Mouse (Mus musculus) kidney, embryonic 14.5 days (tissue): ENCODE measurements around the gene Sprr2a3. TPM values are rescaled to one million over a fixed set of nuclear protein-coding genes. Genes with fewer than 3 reads are reported as not detected.

Experiments
- ATAC-seq: fragments of 200-750 bp; cut with Nextera tagmentation; 2 replicates; pipeline ENCODE4 v1.8.0; 2017; ENCODE audit warnings: moderate number of reproducible peaks, mild to moderate bottlenecking, moderate TSS enrichment, moderate library complexity; ENCODE audit not compliant: low FRiP score, low TSS enrichment
- H3K27ac ChIP-seq: fragments of 300-500 bp; sonication (generic); 2 replicates; pipeline ENCODE4 v1.5.1; 2014; ENCODE audit warnings: low read depth, mild to moderate bottlenecking, low read length, moderate library complexity, mixed read lengths
- H3K27me3 ChIP-seq: fragments of 300-500 bp; sonication (generic); 2 replicates; pipeline ENCODE4 v1.6.1; 2014; ENCODE audit warnings: mild to moderate bottlenecking, low read length; ENCODE audit not compliant: control insufficient read depth, insufficient read depth
- H3K36me3 ChIP-seq: fragments of 300-500 bp; sonication (generic); 2 replicates; pipeline ENCODE4 v1.6.1; 2014; ENCODE audit warnings: low read length, mixed read lengths; ENCODE audit not compliant: control insufficient read depth, insufficient read depth
- H3K4me1 ChIP-seq: fragments of 300-500 bp; sonication (generic); 2 replicates; pipeline ENCODE4 v1.6.1; 2014; ENCODE audit warnings: low read length, mixed read lengths; ENCODE audit not compliant: control insufficient read depth, insufficient read depth
- H3K4me2 ChIP-seq: fragments of 300-500 bp; sonication (generic); replicated peaks from 2 replicates; pipeline ENCODE4 v1.6.1; 2014; ENCODE audit warnings: low read depth, mild to moderate bottlenecking, low read length
- H3K4me3 ChIP-seq: fragments of 300-500 bp; sonication (generic); 2 replicates; pipeline ENCODE4 v1.5.1; 2014; ENCODE audit warnings: mild to moderate bottlenecking, low read length
- H3K9ac ChIP-seq: fragments of 300-500 bp; sonication (generic); 2 replicates; pipeline ENCODE4 v1.6.1; 2014; ENCODE audit warnings: low read depth, mild to moderate bottlenecking, low read length, moderate library complexity
- H3K9me3 ChIP-seq: fragments of 300-500 bp; sonication (generic); 2 replicates; pipeline ENCODE4 v1.6.1; 2016; ENCODE audit warnings: low read length; ENCODE audit not compliant: control insufficient read depth
- WGBS: fragments of 180-500 bp; shearing (Covaris S2); extraction: QIAGEN DNeasy Blood & Tissue Kit; methylation state at CpG from one replicate; pipeline ENCODE4 v1.1.7; 2014; 5-methylcytosine and 5-hydroxymethylcytosine counted together
- polyA plus RNA-seq: library from polyadenylated mRNA; unstranded; fragments of >200 nt; fragmentation: Nextera tagmentation; extraction: Ambion mirVana; gene quantifications from 2 replicates; pipeline ENCODE4 v1.2.1, GENCODE M21; 2014

The Sprr2a3 gene
- polyA plus RNA-seq, 1 experiment from 2014 or later: not detected

GRCm38 (mm10) chr3:92316320-92316719, 31.1 kb downstream of the Sprr2a3 start, which contains the start of gene Sprr2b:
Gene Sprr2b (plus strand): TSS chr3:92316620.
- no peak for ATAC-seq
- Histone ChIP-seq H3K9ac (no peak within 1 kb of the TSS), H3K4me2 (no peak within 1 kb of the TSS), H3K36me3 (no peaks in the 10 kb centered on the region), H3K9me3 (no peaks in the 10 kb centered on the region), H3K27me3 (no peaks in the 10 kb centered on the region), H3K4me3 (no peak within 1 kb of the TSS), H3K4me1 (no peaks in the 10 kb centered on the region), H3K27ac (no peak within 1 kb of the TSS)
- 83% methylated on average over 2 of the region's 2 CpGs for WGBS

- no peaks in the 10 kb centered on the region for H3K4me1 ChIP-seq
- H3K9me3 ChIP-seq: no peaks in the 10 kb centered on the region
- H3K27me3 ChIP-seq: no peaks in the 10 kb centered on the region
- WGBS: 39% methylated on average over 2 of the region's 2 CpGs
- H3K4me2 ChIP-seq: no peak overlapping the region
- H3K36me3 ChIP-seq: no peaks in the 10 kb centered on the region
- peak; percentile 73 for ATAC-seq
- H3K4me3 ChIP-seq: no peak overlapping the region
- H3K9ac ChIP-seq: no peak overlapping the region
- no peak overlapping the region for H3K27ac ChIP-seq
Measured at GRCm38 (mm10) chr3:92317384-92317783, 32.2 kb downstream of the Sprr2a3 start.

- Histone ChIP-seq H3K4me2 (no peak overlapping the region), H3K9me3 (no peaks in the 10 kb centered on the region), H3K27me3 (no peaks in the 10 kb centered on the region), H3K27ac (no peak overlapping the region), H3K9ac (no peak overlapping the region), H3K4me3 (no peak overlapping the region), H3K36me3 (no peaks in the 10 kb centered on the region), H3K4me1 (no peaks in the 10 kb centered on the region)
- 81% methylated on average over 1 of the region's 1 CpGs for WGBS
- no peak for ATAC-seq
Measured at GRCm38 (mm10) chr3:92336278-92336677, 51.1 kb downstream of the Sprr2a3 start.

GRCm38 (mm10) chr3:92338840-92339239, 53.6 kb downstream of the Sprr2a3 start, which contains the start of gene Sprr2d:
Gene Sprr2d (plus strand): TSS chr3:92339140.
- ATAC-seq: no peak
- no peaks in the 10 kb centered on the region for H3K9me3 ChIP-seq
- H3K9ac ChIP-seq: no peak within 1 kb of the TSS
- H3K27me3 ChIP-seq: no peaks in the 10 kb centered on the region
- no peak within 1 kb of the TSS for H3K4me2 ChIP-seq
- no peaks in the 10 kb centered on the region for H3K4me1 ChIP-seq
- H3K36me3 ChIP-seq: no peaks in the 10 kb centered on the region
- H3K4me3 ChIP-seq: no peak within 1 kb of the TSS
- WGBS: 95% methylated on average over 5 of the region's 5 CpGs
- no peak within 1 kb of the TSS for H3K27ac ChIP-seq

Other genes starting within 250 kb of the Sprr2a3 start
- 0.54 and 0.63 TPM in 2 replicates for gene Lor, start 202.3 kb upstream of the Sprr2a3 start, polyA plus RNA-seq
- not detected in 2 replicates for gene Prr9, start 161.5 kb upstream of the Sprr2a3 start, polyA plus RNA-seq
- gene Lelp1, start 142.7 kb upstream of the Sprr2a3 start, polyA plus RNA-seq: not detected in 2 replicates
- not detected in 2 replicates for gene Sprr2a1, start 69.6 kb upstream of the Sprr2a3 start, polyA plus RNA-seq
- 0.47 TPM in 1 of 2 replicates, not detected in the other for gene Sprr2a2, start 69.5 kb upstream of the Sprr2a3 start, polyA plus RNA-seq
- not detected in 2 replicates for gene Sprr2b, start 31.2 kb downstream of the Sprr2a3 start, polyA plus RNA-seq
- not detected in 2 replicates for gene Sprr2d, start 53.7 kb downstream of the Sprr2a3 start, polyA plus RNA-seq
- not detected in 2 replicates for gene Sprr2e, start 66.7 kb downstream of the Sprr2a3 start, polyA plus RNA-seq
- 14.5 and 17.1 TPM in 2 replicates for gene Sprr2f, start 79.8 kb downstream of the Sprr2a3 start, polyA plus RNA-seq
- gene Sprr2h, start 100.3 kb downstream of the Sprr2a3 start, polyA plus RNA-seq: not detected in 2 replicates
- not detected in 2 replicates for gene Sprr2i, start 122.6 kb downstream of the Sprr2a3 start, polyA plus RNA-seq
- not detected in 2 replicates for gene Sprr2j-ps, start 132.7 kb downstream of the Sprr2a3 start, polyA plus RNA-seq
- 6.9 and 7.1 TPM in 2 replicates for gene Gm9774, start 144.0 kb downstream of the Sprr2a3 start, polyA plus RNA-seq
- gene Sprr2k, start 147.2 kb downstream of the Sprr2a3 start, polyA plus RNA-seq: not detected in 2 replicates
- not detected in 2 replicates for gene Sprr1b, start 153.4 kb downstream of the Sprr2a3 start, polyA plus RNA-seq
- gene Sprr3, start 173.3 kb downstream of the Sprr2a3 start, polyA plus RNA-seq: not detected in 2 replicates
- gene Sprr1a, start 200.5 kb downstream of the Sprr2a3 start, polyA plus RNA-seq: 8.1 and 8.4 TPM in 2 replicates
- gene Sprr4, start 215.1 kb downstream of the Sprr2a3 start, polyA plus RNA-seq: not detected in 2 replicates
- not detected in 2 replicates for gene 2310046K23Rik, start 249.1 kb downstream of the Sprr2a3 start, polyA plus RNA-seq